ENCODE assay signal across 9 mouse cellular contexts in genomic region chr4:12511656-12512385, GRCm38 (mm10).
DNase-seq lines count a peak whose midpoint lies in the region; ATAC-seq lines count a peak whose summit lies in the region.
"Had no signal": no experiment of that assay in that cellular context is flagged by ENCODE, and none has a peak within 500 bp of the region (broad histone marks: within the 10 kb centered on the region; RNA-seq: fewer than 3 reads in every experiment).

No protein-coding gene starts in this region.

- peak; percentile 1 to 28 for DNase-seq in urinary bladder, adult 18-20 months (ENCODE audit: low spot score in 2 of 2)
- DNase-seq in urinary bladder, adult 2 months (ENCODE audit: low spot score): no peak
- peak; percentile 25 to 92 for DNase-seq in left cerebral cortex, adult 8-10 months (ENCODE audit: low spot score in 2 of 2)
- DNase-seq in right cerebral cortex, adult 18-20 months: peak; percentile 93
- DNase-seq in kidney, adult 18-20 months: no peak
- no peak for DNase-seq in spleen, adult 18-20 months

- no peak overlapping the region for H3K9ac ChIP-seq in embryonic facial prominence, embryonic 12.5 days
- no peak overlapping the region for H3K9ac ChIP-seq in heart, embryonic 13.5 days
- H3K9ac ChIP-seq: liver, embryonic 15.5 days had no signal

- no peaks in the 10 kb centered on the region for H3K27me3 ChIP-seq in embryonic facial prominence, embryonic 12.5 days
- no peaks in the 10 kb centered on the region for H3K27me3 ChIP-seq in heart, embryonic 13.5 days (replicated peaks)
- H3K27me3 ChIP-seq: liver, embryonic 15.5 days had no signal

- H3K4me3 ChIP-seq in embryonic facial prominence, embryonic 12.5 days: no peak overlapping the region
- no peak overlapping the region for H3K4me3 ChIP-seq in heart, embryonic 13.5 days
- H3K4me3 ChIP-seq: liver, embryonic 15.5 days had no signal

- H3K9me3 ChIP-seq in embryonic facial prominence, embryonic 12.5 days: no peaks in the 10 kb centered on the region
- H3K9me3 ChIP-seq in heart, embryonic 13.5 days: no peaks in the 10 kb centered on the region
- H3K9me3 ChIP-seq: liver, embryonic 15.5 days had no signal

- H3K4me1 ChIP-seq in embryonic facial prominence, embryonic 12.5 days: peaks cover 16% of the 10 kb centered on the region
- peaks cover 21% of the 10 kb centered on the region for H3K4me1 ChIP-seq in heart, embryonic 13.5 days
- H3K4me1 ChIP-seq: liver, embryonic 15.5 days had no signal

- peak overlapping the region; percentile 41; the same call in 1 of the 2 replicates for H3K27ac ChIP-seq in embryonic facial prominence, embryonic 12.5 days
- peak overlapping the region; percentile 48 for H3K27ac ChIP-seq in heart, embryonic 13.5 days (replicated peaks)
- H3K27ac ChIP-seq: liver, embryonic 15.5 days had no signal

- ATAC-seq in embryonic facial prominence, embryonic 12.5 days (ENCODE audit: insufficient number of reproducible peaks, insufficient read depth, low FRiP score, low TSS enrichment): peak; percentile 86; the same call in 1 of the 2 replicates
- no peak; the same call in 1 of the 2 replicates for ATAC-seq in heart, embryonic 13.5 days (ENCODE audit: extremely low read depth, insufficient number of reproducible peaks, low FRiP score, low TSS enrichment)

- H3K4me2 ChIP-seq in embryonic facial prominence, embryonic 12.5 days (replicated peaks): no peak overlapping the region
- peak overlapping the region; percentile 24; the same call in 1 of the 2 replicates for H3K4me2 ChIP-seq in heart, embryonic 13.5 days
- H3K4me2 ChIP-seq: liver, embryonic 15.5 days had no signal

- WGBS in embryonic facial prominence, embryonic 12.5 days: 34% methylated on average over 10 of the region's 10 CpGs
- WGBS in heart, embryonic 13.5 days: 36% methylated on average over 10 of the region's 10 CpGs

- H3K36me3 ChIP-seq in embryonic facial prominence, embryonic 12.5 days: no peaks in the 10 kb centered on the region
- H3K36me3 ChIP-seq in heart, embryonic 13.5 days: no peaks in the 10 kb centered on the region
- H3K36me3 ChIP-seq: liver, embryonic 15.5 days had no signal

Comparison
In these comparisons a context has a peak if more than half of its experiments do, and no peak if none do; other contexts are left out.
1. DNase-seq: peak in urinary bladder, adult 18-20 months (2 of 2), left cerebral cortex, adult 8-10 months (2 of 2) and right cerebral cortex, adult 18-20 months (single experiment); none in urinary bladder, adult 2 months (single experiment), kidney, adult 18-20 months (single experiment) and spleen, adult 18-20 months (0 of 2).